Mouse (Mus musculus) CH12.LX (cell line): ENCODE measurements around the gene Vamp4. TPM values are rescaled to one million over a fixed set of nuclear protein-coding genes. Genes with fewer than 3 reads are reported as not detected.
A peak's percentile ranks its signal among the peaks of the same experiment; 100 is the strongest.

Experiments used
- DNase-seq: peaks from one replicate; pipeline ENCODE4 v3.0.0-alpha.2; 2013; ENCODE audit errors: extremely low read depth
- H3K27ac ChIP-seq: 2 replicates; pipeline ENCODE4 v1.5.1; 2012; ENCODE audit warnings: low read depth, mild to moderate bottlenecking, control low read depth, moderate library complexity; ENCODE audit not compliant: insufficient read depth
- H3K27me3 ChIP-seq: replicated peaks from 2 replicates; pipeline ENCODE3; 2012; ENCODE audit warnings: inconsistent platforms
- H3K36me3 ChIP-seq, 2 experiments: replicated peaks in 1 of 2; 2 replicates each; pipeline versions ENCODE3 to v1.6.1; 2012; ENCODE audit warnings: inconsistent platforms in 1 of 2, low read length in 1 of 2, mild to moderate bottlenecking in 1 of 2, mixed read lengths in 1 of 2, moderate library complexity in 1 of 2; ENCODE audit not compliant: control insufficient read depth in 1 of 2, insufficient read depth in 1 of 2
- H3K4me1 ChIP-seq, 2 experiments: 2 replicates each; pipeline ENCODE4 v1.6.1; 2012; ENCODE audit warnings: inconsistent platforms in 1 of 2, moderate library complexity in 1 of 2; ENCODE audit not compliant: insufficient read depth in 2 of 2, control insufficient read depth in 1 of 2
- H3K4me2 ChIP-seq: 2 replicates; pipeline ENCODE4 v1.6.1; 2012; ENCODE audit warnings: low read depth, mild to moderate bottlenecking, control low read depth; ENCODE audit not compliant: poor library complexity, insufficient read depth, severe bottlenecking
- H3K4me3 ChIP-seq, 3 experiments: fragments of 150-350 bp in 1 of 3; sonication (generic) in 1 of 3; replicated peaks in 1 of 3; 2 replicates each; pipeline versions ENCODE3 to v1.5.1; 2011 to 2012; ENCODE audit warnings: low read depth in 2 of 3, low read length in 2 of 3, mild to moderate bottlenecking in 2 of 3, moderate library complexity in 2 of 3, control low read depth in 1 of 3, improper control_type of control experiment in 1 of 3, inconsistent platforms in 1 of 3, mixed read lengths in 1 of 3; ENCODE audit not compliant: poor library complexity in 1 of 3
- H3K79me2 ChIP-seq: replicated peaks from 2 replicates; pipeline ENCODE4 v1.6.1; 2012; ENCODE audit warnings: mild to moderate bottlenecking, moderate library complexity; ENCODE audit not compliant: control insufficient read depth, poor library complexity, insufficient read depth, severe bottlenecking; ENCODE audit errors: extremely low read depth
- H3K9ac ChIP-seq: 2 replicates; pipeline ENCODE4 v1.6.1; 2012; ENCODE audit warnings: low read depth, mild to moderate bottlenecking, control low read depth, moderate library complexity; ENCODE audit not compliant: insufficient read depth
- H3K9me3 ChIP-seq: replicated peaks from 2 replicates; pipeline ENCODE3; 2012; ENCODE audit warnings: low read length, inconsistent platforms, mixed read lengths
- BHLHE40 ChIP-seq: IDR thresholded peaks from 2 replicates; pipeline ENCODE4 v1.6.1; 2011; ENCODE audit warnings: mild to moderate bottlenecking, low read depth, low read length, improper control_type of control experiment
- CHD1 ChIP-seq: IDR thresholded peaks from 2 replicates; pipeline ENCODE4 v1.6.1; 2012; ENCODE audit warnings: low read depth, low read length, improper control_type of control experiment, inconsistent platforms
- CHD2 ChIP-seq: IDR thresholded peaks from 2 replicates; pipeline ENCODE4 v1.6.1; 2011; ENCODE audit warnings: low read length, improper control_type of control experiment
- CTCF ChIP-seq, 2 experiments: IDR thresholded peaks in 1 of 2; conservative IDR thresholded peaks in 1 of 2; 2 replicates each; pipeline ENCODE4 v1.5.1; 2011 to 2012; ENCODE audit warnings: low read depth in 2 of 2, low read length in 2 of 2, improper control_type of control experiment in 1 of 2, inconsistent platforms in 1 of 2, mild to moderate bottlenecking in 1 of 2, moderate library complexity in 1 of 2
- E2F4 ChIP-seq: IDR thresholded peaks from 2 replicates; pipeline ENCODE4 v1.6.1; 2011; ENCODE audit warnings: low read depth, low read length, improper control_type of control experiment; ENCODE audit not compliant: insufficient replicate concordance
- ELF1 ChIP-seq: IDR thresholded peaks from 2 replicates; pipeline ENCODE4 v1.6.1; 2014; ENCODE audit warnings: low read depth, mild to moderate bottlenecking, inconsistent platforms, low read length, improper control_type of control experiment
- EP300 ChIP-seq: IDR thresholded peaks from 2 replicates; pipeline ENCODE4 v1.6.1; 2011; ENCODE audit warnings: low read length, improper control_type of control experiment
- ETS1 ChIP-seq: conservative IDR thresholded peaks from 2 replicates; pipeline ENCODE4 v1.6.1; 2012; ENCODE audit warnings: low read depth, mild to moderate bottlenecking, inconsistent platforms, low read length, improper control_type of control experiment, moderate library complexity
- GABPA ChIP-seq: IDR thresholded peaks from 2 replicates; pipeline ENCODE4 v1.6.1; 2012; ENCODE audit warnings: low read depth, low read length, improper control_type of control experiment, inconsistent platforms; ENCODE audit not compliant: insufficient replicate concordance
- HCFC1 ChIP-seq: IDR thresholded peaks from 2 replicates; pipeline ENCODE4 v1.6.1; 2012; ENCODE audit warnings: low read depth, mild to moderate bottlenecking, inconsistent platforms, low read length, improper control_type of control experiment
- IRF4 ChIP-seq: IDR thresholded peaks from 2 replicates; pipeline ENCODE4 v1.6.1; 2014; ENCODE audit warnings: low read depth, mild to moderate bottlenecking, inconsistent platforms, low read length, improper control_type of control experiment
- JUN ChIP-seq: IDR thresholded peaks from 2 replicates; pipeline ENCODE4 v1.6.1; 2011; ENCODE audit warnings: low read depth, mild to moderate bottlenecking, low read length, improper control_type of control experiment, moderate library complexity; ENCODE audit not compliant: insufficient read depth
- JUND ChIP-seq: conservative IDR thresholded peaks from 2 replicates; pipeline ENCODE4 v1.6.1; 2011; ENCODE audit warnings: low read depth, low read length, improper control_type of control experiment
- KAT2A ChIP-seq: IDR thresholded peaks from 2 replicates; pipeline ENCODE4 v1.6.1; 2012; ENCODE audit warnings: low read length, improper control_type of control experiment, inconsistent platforms; ENCODE audit not compliant: insufficient replicate concordance
- MAFK ChIP-seq: IDR thresholded peaks from 2 replicates; pipeline ENCODE4 v1.6.1; 2011; ENCODE audit warnings: low read length, improper control_type of control experiment; ENCODE audit not compliant: insufficient replicate concordance
- MAX ChIP-seq: IDR thresholded peaks from 2 replicates; pipeline ENCODE4 v1.6.1; 2011; ENCODE audit warnings: low read length, improper control_type of control experiment
- MAZ ChIP-seq: IDR thresholded peaks from 2 replicates; pipeline ENCODE4 v1.6.1; 2012; ENCODE audit warnings: low read depth, mild to moderate bottlenecking, inconsistent platforms, low read length, improper control_type of control experiment, moderate library complexity
- MEF2A ChIP-seq: IDR thresholded peaks from 2 replicates; pipeline ENCODE4 v1.6.1; 2014; ENCODE audit warnings: low read depth, mild to moderate bottlenecking, inconsistent platforms, low read length, improper control_type of control experiment, borderline replicate concordance
- MXI1 ChIP-seq: IDR thresholded peaks from 2 replicates; pipeline ENCODE4 v1.6.1; 2011; ENCODE audit warnings: mild to moderate bottlenecking, low read depth, low read length, improper control_type of control experiment
- MYC ChIP-seq: IDR thresholded peaks from 2 replicates; pipeline ENCODE4 v1.6.1; 2011; ENCODE audit warnings: low read depth, mild to moderate bottlenecking, improper control_type of control experiment, low read length
- NELFE ChIP-seq: IDR thresholded peaks from 2 replicates; pipeline ENCODE4 v1.6.1; 2011; ENCODE audit warnings: low read depth, low read length, improper control_type of control experiment
- NRF1 ChIP-seq: IDR thresholded peaks from 2 replicates; pipeline ENCODE4 v1.6.1; 2014; ENCODE audit warnings: low read depth, mild to moderate bottlenecking, inconsistent platforms, low read length, improper control_type of control experiment, moderate library complexity
- PAX5 ChIP-seq: IDR thresholded peaks from 2 replicates; pipeline ENCODE4 v1.6.1; 2012; ENCODE audit warnings: low read length, inconsistent platforms, mixed read lengths
- POLR2A ChIP-seq: IDR thresholded peaks from 2 replicates; pipeline ENCODE4 v1.6.1; 2011; ENCODE audit warnings: low read depth, mild to moderate bottlenecking, improper control_type of control experiment, low read length
- POLR2AphosphoS2 ChIP-seq: IDR thresholded peaks from 2 replicates; pipeline ENCODE4 v1.6.1; 2011; ENCODE audit warnings: low read depth, low read length, improper control_type of control experiment
- RAD21 ChIP-seq: IDR thresholded peaks from 2 replicates; pipeline ENCODE4 v1.6.1; 2011; ENCODE audit warnings: low read depth, mild to moderate bottlenecking, low read length, improper control_type of control experiment, moderate library complexity
- RCOR1 ChIP-seq: conservative IDR thresholded peaks from 2 replicates; pipeline ENCODE4 v1.6.1; 2012; ENCODE audit warnings: low read depth, mild to moderate bottlenecking, inconsistent platforms, low read length, improper control_type of control experiment
- SIN3A ChIP-seq: IDR thresholded peaks from 2 replicates; pipeline ENCODE4 v1.6.1; 2012; ENCODE audit warnings: low read length, improper control_type of control experiment, inconsistent platforms
- SMC3 ChIP-seq: IDR thresholded peaks from 2 replicates; pipeline ENCODE4 v1.6.1; 2011; ENCODE audit warnings: low read depth, low read length, improper control_type of control experiment
- TBP ChIP-seq: conservative IDR thresholded peaks from 2 replicates; pipeline ENCODE4 v1.6.1; 2011; ENCODE audit warnings: low read depth, low read length, improper control_type of control experiment
- TCF12 ChIP-seq: IDR thresholded peaks from 2 replicates; pipeline ENCODE4 v1.6.1; 2014; ENCODE audit warnings: low read depth, mild to moderate bottlenecking, inconsistent platforms, low read length, improper control_type of control experiment
- UBTF ChIP-seq: IDR thresholded peaks from 2 replicates; pipeline ENCODE4 v1.6.1; 2012; ENCODE audit warnings: low read depth, mild to moderate bottlenecking, inconsistent platforms, low read length, improper control_type of control experiment, moderate library complexity
- USF1 ChIP-seq: IDR thresholded peaks from 2 replicates; pipeline ENCODE4 v1.6.1; 2014; ENCODE audit warnings: low read depth, mild to moderate bottlenecking, inconsistent platforms, low read length, improper control_type of control experiment
- USF2 ChIP-seq: conservative IDR thresholded peaks from 2 replicates; pipeline ENCODE4 v1.6.1; 2011; ENCODE audit warnings: low read depth, low read length, improper control_type of control experiment
- ZC3H11A ChIP-seq: IDR thresholded peaks from 2 replicates; pipeline ENCODE4 v1.6.1; 2012; ENCODE audit warnings: low read depth, mild to moderate bottlenecking, inconsistent platforms, low read length, improper control_type of control experiment
- ZKSCAN1 ChIP-seq: IDR thresholded peaks from 2 replicates; pipeline ENCODE4 v1.6.1; 2012; ENCODE audit warnings: low read depth, inconsistent platforms, low read length, improper control_type of control experiment, borderline replicate concordance
- ZMIZ1 ChIP-seq: IDR thresholded peaks from 2 replicates; pipeline ENCODE4 v1.6.1; 2012; ENCODE audit warnings: low read depth, mild to moderate bottlenecking, inconsistent platforms, low read length, improper control_type of control experiment
- ZNF384 ChIP-seq: IDR thresholded peaks from 2 replicates; pipeline ENCODE4 v1.6.1; 2012; ENCODE audit warnings: low read depth, low read length, improper control_type of control experiment, inconsistent platforms
- dilution Hi-C: fragments of 300-500 bp; cut with MboI; formaldehyde crosslinking; loops from 2 replicates; pipeline ENCODE4 v1.14.3; 2020; ENCODE audit warnings: low sequenced_read_pairs; ENCODE audit not compliant: extremely low pct_unique_long_range_greater_than_20kb, extremely low pct_ligation_motif_present
- in situ Hi-C: fragments of 300-500 bp; cut with MboI; formaldehyde crosslinking; loops from 3 replicates; pipeline ENCODE4 v1.14.3; 2019; ENCODE audit warnings: low sequenced_read_pairs, low pct_ligation_motif_present, low pct_unique_long_range_greater_than_20kb, mixed read lengths
- polyA plus RNA-seq: library from polyadenylated mRNA; unstranded; fragments of >175 nt; gene quantifications from 2 replicates; pipeline ENCODE4 v1.2.1, GENCODE M21; 2012; ENCODE audit warnings: low read depth; ENCODE audit not compliant: insufficient read length
- total RNA-seq, 2 experiments: library from RNA; depleted of rRNA; stranded (reverse); fragments of 300-350 nt in 1 of 2; fragments of >200 nt in 1 of 2; gene quantifications; 2 replicates each; pipeline ENCODE4 v1.2.3; 2012 to 2014

Vamp4 gene
- total and polyA plus RNA-seq, 3 experiments, result 17.9 to 38.5 (median 36.8) TPM

- H3K4me2 ChIP-seq, result no peak overlapping the region
- H3K27ac ChIP-seq, result no peak overlapping the region
- no peaks in the 10 kb centered on the region for H3K27me3 ChIP-seq
- DNase-seq, result peak; percentile 59
- no peaks in the 10 kb centered on the region for H3K79me2 ChIP-seq
- no peaks in the 10 kb centered on the region for H3K36me3 ChIP-seq
- in situ Hi-C loops, result no loop called here
- dilution Hi-C loops, result no loop called here
- H3K4me1 ChIP-seq, result no peaks in the 10 kb centered on the region
- H3K4me3 ChIP-seq, result no peak overlapping the region
- H3K9ac ChIP-seq, result no peak overlapping the region
- H3K9me3 ChIP-seq, result no peaks in the 10 kb centered on the region
- no peak for TF ChIP-seq SMC3
- peak; percentile 72 for TF ChIP-seq USF1
- no peak for TF ChIP-seq ZMIZ1
- TF ChIP-seq MAZ, result no peak
- no peak for TF ChIP-seq JUND
- TF ChIP-seq CHD1, result no peak
- TF ChIP-seq RCOR1, result 0 out of 2 replicates have a peak, but pooled peaks have one; percentile 41
- TF ChIP-seq UBTF, result no peak
- no peak for TF ChIP-seq TBP
- TF ChIP-seq NELFE, result no peak
- TF ChIP-seq E2F4, result no peak
- TF ChIP-seq ZNF384, result peak; percentile 58
- TF ChIP-seq ZC3H11A, result no peak
- no peak for TF ChIP-seq TCF12
- 0 out of 2 replicates have a peak, but pooled peaks have one; percentile 47 for TF ChIP-seq KAT2A
- TF ChIP-seq HCFC1, result peak; percentile 79
- TF ChIP-seq POLR2AphosphoS2, result no peak
- peak; percentile 75 for TF ChIP-seq NRF1
- no peak for TF ChIP-seq RAD21
- TF ChIP-seq IRF4, result no peak
- no peak for TF ChIP-seq ETS1
- no peak for TF ChIP-seq BHLHE40
- peak; percentile 72 for TF ChIP-seq USF2
- TF ChIP-seq SIN3A, result no peak
- TF ChIP-seq ZKSCAN1, result no peak
- TF ChIP-seq MXI1, result no peak
- TF ChIP-seq GABPA, result no peak
- TF ChIP-seq MAFK, result no peak
- TF ChIP-seq MEF2A, result no peak
- TF ChIP-seq CTCF (conservative IDR thresholded peaks at IDR 0.05 in 1 of 2, IDR thresholded peaks at IDR 0.05 in 1 of 2; ENCODE audit: low read depth in 2 of 2, low read length in 2 of 2), result no peak
- no peak for TF ChIP-seq JUN
- TF ChIP-seq POLR2A, result no peak
- TF ChIP-seq MYC, result 0 out of 2 replicates have a peak, but pooled peaks have one; percentile 32
- TF ChIP-seq PAX5, result no peak
- TF ChIP-seq ELF1, result no peak
- no peak for TF ChIP-seq CHD2
- peak; percentile 55 for TF ChIP-seq MAX
- TF ChIP-seq EP300, result no peak
Observed at GRCm38 (mm10) chr1:162615511-162615910, 45.2 kb downstream of the Vamp4 start.
